Mouse (Mus musculus): Measurements from ENCODE around the gene Anxa9. TPM values are rescaled to one million over a fixed set of nuclear protein-coding genes. Genes with fewer than 3 reads are reported as not detected.
"Not testable (repeated sequence)": the region's sequence is repeated elsewhere in the genome, so short reads cannot be mapped to it uniquely, and the experiment has no call there.

Gene Anxa9
- total RNA-seq (2014; rRNA removed) (0.54 and 0.55 TPM in 2 replicates), polyA plus RNA-seq (2012; rRNA removed) (0.47 and 0.91 TPM in 2 replicates)

- DNase-seq (ENCODE audit: extremely low read depth, low read depth, low spot score), result no peak
- no peaks in the 10 kb centered on the region for H3K27me3 ChIP-seq (ENCODE audit: control insufficient read depth, insufficient read depth, low read length)
- TF ChIP-seq POLR2A (IDR thresholded peaks at IDR 0.05; ENCODE audit: extremely low read depth, insufficient read depth, low read length), result no peak
- TF ChIP-seq CTCF (IDR thresholded peaks at IDR 0.05; ENCODE audit: low read depth, low read length), result no peak
- H3K9ac ChIP-seq (ENCODE audit: low read depth, low read length), result no peak within 1 kb of the TSS
- 69% methylated on average over 7 of the region's 7 CpGs for WGBS
- H3K4me3 ChIP-seq (ENCODE audit: insufficient read depth, low read depth, low read length), result no peak within 1 kb of the TSS
- no peaks in the 10 kb centered on the region for H3K79me2 ChIP-seq (ENCODE audit: control insufficient read depth, insufficient read depth, low read length)
- H3K36me3 ChIP-seq (ENCODE audit: control insufficient read depth, insufficient read depth, low read length), result no peaks in the 10 kb centered on the region
- H3K4me1 ChIP-seq (ENCODE audit: control insufficient read depth, insufficient read depth, low read length), result no peaks in the 10 kb centered on the region
- no peak within 1 kb of the TSS for H3K27ac ChIP-seq (replicated peaks; ENCODE audit: insufficient read depth, low read depth, low read length)
Observed at GRCm38 (mm10) chr3:95307100-95307499, at the start of gene Anxa9. Gene Anxa9, minus strand, starts transcription at chr3:95307176.

DNA sequence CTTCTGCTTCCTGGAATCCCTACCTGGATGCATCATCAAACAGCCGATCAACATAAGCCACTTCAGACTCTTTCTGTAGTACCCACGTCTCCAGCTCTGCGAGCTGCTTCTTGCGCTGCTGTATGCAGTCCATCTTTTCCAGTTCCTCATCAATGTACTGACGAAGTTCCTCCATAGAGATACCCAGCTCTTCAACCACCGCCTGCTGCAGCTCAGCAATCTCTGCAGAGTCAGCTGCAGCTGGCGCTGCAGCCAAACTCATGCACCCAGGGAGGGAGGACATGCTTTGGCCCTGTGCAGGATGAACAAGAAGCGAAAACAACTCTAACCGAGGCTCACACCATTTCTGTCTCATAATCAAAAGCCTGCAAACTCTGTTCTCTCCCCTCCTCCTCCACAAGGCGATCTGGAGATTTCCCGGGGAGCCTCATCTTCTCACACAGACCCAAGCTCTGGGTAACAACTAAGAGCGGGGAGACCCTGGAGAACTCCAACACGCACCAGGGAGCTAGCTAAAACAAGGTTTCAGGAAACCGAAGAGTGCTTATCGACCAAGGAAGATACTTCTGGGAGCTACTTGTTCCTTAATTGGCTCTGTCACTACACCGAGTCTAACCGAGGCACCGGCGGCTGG, 49.1 kb upstream of the Anxa9 start:
- not testable (repeated sequence) for H3K9ac ChIP-seq (ENCODE audit: low read depth, low read length)
- 23% methylated on average over 11 of the region's 19 CpGs for WGBS

DNA sequence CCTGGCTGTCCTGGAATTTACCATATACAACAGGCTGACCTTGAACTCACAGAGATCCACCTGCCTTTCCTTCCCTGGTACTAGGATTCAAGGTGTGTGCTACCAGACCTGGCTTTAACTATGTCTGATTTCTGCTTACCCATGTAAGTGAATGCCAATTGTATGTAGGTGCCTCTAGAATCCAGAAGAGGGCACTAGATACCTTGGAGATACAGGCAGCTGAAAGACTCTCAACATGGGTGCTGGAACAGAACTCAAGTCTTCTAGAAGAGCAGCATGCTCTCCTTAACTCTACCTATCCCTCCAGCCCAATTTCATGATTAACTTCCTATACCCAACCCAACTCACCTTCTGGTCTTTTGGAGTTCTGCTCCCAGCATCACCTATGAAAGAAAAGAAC, 42.5 kb upstream of the Anxa9 start:
- Histone ChIP-seq H3K4me1 (ENCODE audit: control insufficient read depth, insufficient read depth, low read length) (peaks cover 6% of the 10 kb centered on the region), H3K36me3 (ENCODE audit: control insufficient read depth, insufficient read depth, low read length) (peaks cover 55% of the 10 kb centered on the region), H3K4me3 (ENCODE audit: insufficient read depth, low read depth, low read length) (no peak overlapping the region), H3K9ac (ENCODE audit: low read depth, low read length) (no peak overlapping the region), H3K27me3 (ENCODE audit: control insufficient read depth, insufficient read depth, low read length) (no peaks in the 10 kb centered on the region), H3K79me2 (ENCODE audit: control insufficient read depth, insufficient read depth, low read length) (no peaks in the 10 kb centered on the region; the same call in 1 of the 2 replicates), H3K27ac (replicated peaks; ENCODE audit: insufficient read depth, low read depth, low read length) (no peak overlapping the region)
- DNase-seq (ENCODE audit: extremely low read depth, low read depth, low spot score), result peak; percentile 69
- TF ChIP-seq POLR2A (IDR thresholded peaks at IDR 0.05; ENCODE audit: extremely low read depth, insufficient read depth, low read length) (no peak), CTCF (IDR thresholded peaks at IDR 0.05; ENCODE audit: low read depth, low read length) (peak; percentile 47; the same call in 1 of the 2 replicates)

More for the DNA sequence above, 49.1 kb upstream of the Anxa9 start:
- not testable (repeated sequence) for H3K4me3 ChIP-seq (ENCODE audit: insufficient read depth, low read depth, low read length); H3K27me3 ChIP-seq (ENCODE audit: control insufficient read depth, insufficient read depth, low read length); H3K27ac ChIP-seq (replicated peaks; ENCODE audit: insufficient read depth, low read depth, low read length); H3K4me1 ChIP-seq (ENCODE audit: control insufficient read depth, insufficient read depth, low read length); H3K79me2 ChIP-seq (ENCODE audit: control insufficient read depth, insufficient read depth, low read length); DNase-seq (ENCODE audit: extremely low read depth, low read depth, low spot score)
- H3K36me3 ChIP-seq (ENCODE audit: control insufficient read depth, insufficient read depth, low read length), result peaks cover 11% of the 10 kb centered on the region

GRCm38 (mm10) chr3:95348343-95348742, 41.4 kb upstream of the Anxa9 start:
- not testable (repeated sequence) for H3K4me1 ChIP-seq (ENCODE audit: control insufficient read depth, insufficient read depth, low read length); DNase-seq (ENCODE audit: extremely low read depth, low read depth, low spot score); H3K27me3 ChIP-seq (ENCODE audit: control insufficient read depth, insufficient read depth, low read length); H3K27ac ChIP-seq (replicated peaks; ENCODE audit: insufficient read depth, low read depth, low read length); H3K79me2 ChIP-seq (ENCODE audit: control insufficient read depth, insufficient read depth, low read length); H3K4me3 ChIP-seq (ENCODE audit: insufficient read depth, low read depth, low read length); H3K9ac ChIP-seq (ENCODE audit: low read depth, low read length)
- H3K36me3 ChIP-seq (ENCODE audit: control insufficient read depth, insufficient read depth, low read length), result peaks cover 54% of the 10 kb centered on the region
- 96% methylated on average over 5 of the region's 5 CpGs for WGBS

DNA sequence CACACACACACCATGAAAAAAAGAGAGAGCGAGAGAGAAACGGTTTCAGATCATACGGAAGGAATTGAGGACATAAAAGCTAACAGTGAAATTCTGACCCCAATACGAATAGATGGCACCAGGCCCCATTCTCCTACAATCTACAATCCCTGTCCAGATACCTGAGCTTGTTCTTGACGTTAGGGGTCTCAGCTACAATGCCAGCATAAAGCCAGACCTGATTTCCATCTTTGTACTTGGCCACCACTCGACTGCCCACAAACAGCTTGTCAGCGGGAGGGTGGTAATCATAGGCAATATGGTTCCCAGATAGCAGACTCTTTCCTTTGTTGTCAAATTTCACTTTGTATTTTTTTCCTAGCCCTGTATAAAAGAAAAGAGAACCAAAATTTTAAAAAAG, 39.5 kb upstream of the Anxa9 start:
- H3K9ac ChIP-seq (ENCODE audit: low read depth, low read length), result no peak overlapping the region
- WGBS, result 94% methylated on average over 7 of the region's 7 CpGs
- TF ChIP-seq CTCF (IDR thresholded peaks at IDR 0.05; ENCODE audit: low read depth, low read length), result no peak
- TF ChIP-seq POLR2A (IDR thresholded peaks at IDR 0.05; ENCODE audit: extremely low read depth, insufficient read depth, low read length), result no peak
- H3K4me1 ChIP-seq (ENCODE audit: control insufficient read depth, insufficient read depth, low read length), result no peaks in the 10 kb centered on the region
- H3K79me2 ChIP-seq (ENCODE audit: control insufficient read depth, insufficient read depth, low read length), result no peaks in the 10 kb centered on the region
- H3K36me3 ChIP-seq (ENCODE audit: control insufficient read depth, insufficient read depth, low read length), result peaks cover 52% of the 10 kb centered on the region
- H3K27me3 ChIP-seq (ENCODE audit: control insufficient read depth, insufficient read depth, low read length), result no peaks in the 10 kb centered on the region
- no peak for DNase-seq (ENCODE audit: extremely low read depth, low read depth, low spot score)
- no peak overlapping the region for H3K4me3 ChIP-seq (ENCODE audit: insufficient read depth, low read depth, low read length)
- H3K27ac ChIP-seq (replicated peaks; ENCODE audit: insufficient read depth, low read depth, low read length), result no peak overlapping the region

- H3K27ac ChIP-seq (replicated peaks; ENCODE audit: insufficient read depth, low read depth, low read length); H3K4me3 ChIP-seq (ENCODE audit: insufficient read depth, low read depth, low read length); H3K27me3 ChIP-seq (ENCODE audit: control insufficient read depth, insufficient read depth, low read length); H3K4me1 ChIP-seq (ENCODE audit: control insufficient read depth, insufficient read depth, low read length); DNase-seq (ENCODE audit: extremely low read depth, low read depth, low spot score); H3K9ac ChIP-seq (ENCODE audit: low read depth, low read length); H3K79me2 ChIP-seq (ENCODE audit: control insufficient read depth, insufficient read depth, low read length): not testable (repeated sequence)
- WGBS, result 96% methylated on average over 9 of the region's 9 CpGs
- peaks cover 64% of the 10 kb centered on the region for H3K36me3 ChIP-seq (ENCODE audit: control insufficient read depth, insufficient read depth, low read length)
Observed at GRCm38 (mm10) chr3:95343356-95344000, 36.5 kb upstream of the Anxa9 start.

Measured in liver, adult 2 months (tissue).